Mouse (Mus musculus) effector memory CD4-positive, alpha-beta T cell, adult 7 months (primary cell): ENCODE results near the gene Fadd. TPM values are rescaled to one million over a fixed set of nuclear protein-coding genes. Genes with fewer than 3 reads are reported as not detected.

Experiments used
- polyA plus RNA-seq: library from polyadenylated mRNA; unstranded; fragments of 100-300 nt; shearing (Covaris generic); gene quantifications from one replicate; pipeline ENCODE4 v1.2.1, GENCODE M21; 2017

Gene Fadd
- 2.8 TPM for polyA plus RNA-seq

GRCm38 (mm10) chr7:144582284-144582980 lies at the start of gene Fadd:
Gene Fadd, minus strand, starts transcription at chr7:144582463.

GRCm38 (mm10) chr7:144553237-144554122 lies 28.8 kb downstream of the Fadd start, which contains the start of gene Ppfia1:
Gene Ppfia1, minus strand, starts transcription at chr7:144553729.

Other genes starting within 250 kb of the Fadd start
- gene Cttn, start 111.5 kb downstream of the Fadd start, polyA plus RNA-seq = 0.87 TPM
- gene Ppfia1, start 28.7 kb downstream of the Fadd start, polyA plus RNA-seq = 86.2 TPM
- gene Ano1, start 169.5 kb upstream of the Fadd start, polyA plus RNA-seq = 0.23 TPM